Comparison of ENCODE assay signal across 16 mouse cellular contexts in the genomic region with DNA sequence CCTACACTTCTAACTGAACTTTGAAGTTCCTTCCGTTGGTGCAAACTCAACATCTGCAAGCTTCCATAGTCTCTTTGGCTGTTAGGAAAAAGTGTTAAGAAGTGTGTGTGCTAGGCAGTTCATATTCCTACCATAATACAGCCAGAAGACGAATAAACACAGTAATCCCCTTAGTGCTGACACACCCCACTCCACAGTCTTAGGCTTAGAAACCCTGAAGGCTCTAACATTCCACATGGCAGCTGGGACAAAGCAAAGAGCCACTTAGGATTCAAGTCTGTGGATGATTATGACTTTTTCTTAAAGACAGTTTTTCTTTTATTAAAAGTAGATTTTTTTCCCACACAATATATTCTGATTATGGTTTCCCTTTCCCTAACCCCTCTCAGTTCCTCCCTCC.
"Had no signal": no experiment of that assay in that cellular context is flagged by ENCODE, and none has a peak within 500 bp of the region (broad histone marks: within the 10 kb centered on the region; RNA-seq: fewer than 3 reads in every experiment).

No protein-coding gene starts in this region.

- H3K4me2 ChIP-seq: liver, embryonic 11.5 days; liver, embryonic 13.5 days; liver, embryonic 15.5 days; midbrain, embryonic 13.5 days; midbrain, embryonic 15.5 days; neural tube, embryonic 12.5 days; stomach, embryonic 15.5 days had no signal

- H3K27me3 ChIP-seq: liver, embryonic 13.5 days; liver, embryonic 15.5 days; megakaryocyte, embryonic 14.5 days; midbrain, embryonic 13.5 days; midbrain, embryonic 15.5 days; neural tube, embryonic 12.5 days; stomach, embryonic 15.5 days had no signal

- ATAC-seq: liver, postnatal 0 days; midbrain, embryonic 13.5 days; midbrain, embryonic 15.5 days had no signal

- DNase-seq: liver, embryonic 13.5 days; liver, postnatal 0 days; lung, postnatal 14 days; lung, postnatal 36 days; right cerebral cortex, postnatal 14 days; thymus, adult 2 months; thymus, postnatal 25 days; thymus, postnatal 4 days had no signal

- H3K4me3 ChIP-seq: liver, embryonic 13.5 days; liver, embryonic 15.5 days; megakaryocyte, embryonic 14.5 days; midbrain, embryonic 13.5 days; midbrain, embryonic 15.5 days; neural tube, embryonic 12.5 days; stomach, embryonic 15.5 days had no signal

- H3K36me3 ChIP-seq: liver, embryonic 13.5 days; liver, embryonic 15.5 days; midbrain, embryonic 13.5 days; midbrain, embryonic 15.5 days; neural tube, embryonic 12.5 days; stomach, embryonic 15.5 days had no signal

- H3K9me3 ChIP-seq: liver, embryonic 13.5 days; liver, embryonic 15.5 days; megakaryocyte, embryonic 14.5 days; midbrain, embryonic 13.5 days; midbrain, embryonic 15.5 days; neural tube, embryonic 12.5 days; stomach, embryonic 15.5 days had no signal

- H3K27ac ChIP-seq: liver, embryonic 13.5 days; liver, embryonic 15.5 days; macrophage; midbrain, embryonic 13.5 days; midbrain, embryonic 15.5 days; neural tube, embryonic 12.5 days; stomach, embryonic 15.5 days had no signal

- H3K9ac ChIP-seq: liver, embryonic 13.5 days; liver, embryonic 15.5 days; liver, postnatal 0 days; midbrain, embryonic 13.5 days; midbrain, embryonic 15.5 days; neural tube, embryonic 12.5 days; stomach, embryonic 15.5 days had no signal

- H3K4me1 ChIP-seq: megakaryocyte, embryonic 14.5 days; midbrain, embryonic 13.5 days; midbrain, embryonic 15.5 days; neural tube, embryonic 12.5 days; stomach, embryonic 15.5 days had no signal
